Mouse (Mus musculus) thymus, adult 18-20 months (tissue): Measurements from ENCODE around the gene Calml4.
"Not testable (repeated sequence)": the region's sequence is repeated elsewhere in the genome, so short reads cannot be mapped to it uniquely, and the experiment has no call there.

Source experiments
- DNase-seq, 2 experiments: peaks; one replicate each; pipeline ENCODE4 v3.0.0; 2022; ENCODE audit warnings: mixed read lengths in 2 of 2

Calml4 gene

DNA sequence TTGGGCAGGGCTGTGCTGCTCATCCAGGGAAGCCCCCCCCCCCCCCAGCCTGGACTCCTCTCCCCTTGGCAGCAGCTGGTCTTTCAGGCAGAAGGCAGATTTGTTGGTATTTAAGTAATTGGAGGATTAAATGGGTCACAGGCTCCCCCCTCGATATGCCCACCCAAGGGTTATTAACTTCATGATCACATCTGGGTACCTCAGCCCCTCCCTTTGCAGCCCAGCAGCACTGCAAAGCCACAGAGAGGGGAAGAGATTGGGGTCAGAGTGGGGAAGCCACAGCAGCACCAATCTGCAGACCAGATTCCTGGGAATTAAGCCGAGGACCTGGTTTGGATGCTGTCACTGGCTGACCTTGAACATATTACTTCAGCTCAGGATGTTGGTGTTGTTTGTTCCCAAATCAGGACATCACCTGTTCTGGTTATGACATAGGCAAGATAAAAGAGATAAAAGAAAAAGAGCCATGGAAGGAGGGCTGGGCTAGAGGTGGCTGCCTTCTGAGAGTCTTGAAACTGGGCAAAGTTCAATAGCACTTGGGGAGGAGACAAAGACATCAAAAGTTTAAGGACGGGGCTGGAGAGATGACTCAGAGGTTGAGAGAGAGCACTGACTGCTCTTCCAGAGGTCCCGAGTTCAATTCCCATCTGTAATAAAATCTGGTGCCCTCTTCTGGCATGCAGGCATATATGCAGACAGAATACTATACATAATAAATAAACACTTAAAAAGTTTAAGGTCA lies 22.0 kb upstream of the Calml4 start:
- DNase-seq: no peak

DNA sequence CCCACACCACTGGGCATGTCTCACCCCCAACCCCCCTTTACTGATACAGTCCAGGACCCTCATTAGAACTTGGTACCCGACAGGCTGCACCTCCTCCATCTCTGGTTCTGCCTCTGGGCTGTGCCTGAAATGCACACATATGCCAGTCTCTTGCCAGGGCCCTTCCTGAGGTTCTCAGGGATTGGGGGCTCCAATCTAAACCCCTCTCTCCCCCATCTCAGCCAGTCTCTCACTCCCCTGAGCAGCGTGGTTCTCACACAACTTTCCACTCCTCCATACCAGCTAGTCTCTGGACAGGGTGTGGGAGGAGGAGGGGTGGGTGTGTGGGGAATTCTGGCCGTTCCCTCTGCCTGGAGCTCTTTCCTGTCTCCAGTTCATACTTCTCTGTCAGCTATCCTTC lies 20.3 kb upstream of the Calml4 start:
- no peak for DNase-seq

DNA sequence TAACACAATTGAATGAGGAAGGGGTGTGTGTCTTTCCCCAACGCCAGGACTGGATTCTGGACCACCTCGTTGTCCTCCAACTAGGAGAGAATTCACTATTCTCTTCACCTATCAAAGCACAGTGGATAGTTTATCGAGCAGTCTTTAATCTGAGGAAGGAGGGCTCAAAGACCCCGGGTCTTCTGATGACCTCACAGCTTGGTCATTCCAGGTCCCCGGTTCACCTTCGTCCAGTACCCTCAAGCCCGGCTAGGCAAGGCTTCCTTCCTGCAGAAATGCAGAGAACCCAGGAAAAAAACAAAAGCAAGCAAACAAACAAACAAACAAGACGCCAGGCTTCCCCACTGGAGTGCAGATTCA lies 19.8 kb upstream of the Calml4 start:
- no peak for DNase-seq

DNA sequence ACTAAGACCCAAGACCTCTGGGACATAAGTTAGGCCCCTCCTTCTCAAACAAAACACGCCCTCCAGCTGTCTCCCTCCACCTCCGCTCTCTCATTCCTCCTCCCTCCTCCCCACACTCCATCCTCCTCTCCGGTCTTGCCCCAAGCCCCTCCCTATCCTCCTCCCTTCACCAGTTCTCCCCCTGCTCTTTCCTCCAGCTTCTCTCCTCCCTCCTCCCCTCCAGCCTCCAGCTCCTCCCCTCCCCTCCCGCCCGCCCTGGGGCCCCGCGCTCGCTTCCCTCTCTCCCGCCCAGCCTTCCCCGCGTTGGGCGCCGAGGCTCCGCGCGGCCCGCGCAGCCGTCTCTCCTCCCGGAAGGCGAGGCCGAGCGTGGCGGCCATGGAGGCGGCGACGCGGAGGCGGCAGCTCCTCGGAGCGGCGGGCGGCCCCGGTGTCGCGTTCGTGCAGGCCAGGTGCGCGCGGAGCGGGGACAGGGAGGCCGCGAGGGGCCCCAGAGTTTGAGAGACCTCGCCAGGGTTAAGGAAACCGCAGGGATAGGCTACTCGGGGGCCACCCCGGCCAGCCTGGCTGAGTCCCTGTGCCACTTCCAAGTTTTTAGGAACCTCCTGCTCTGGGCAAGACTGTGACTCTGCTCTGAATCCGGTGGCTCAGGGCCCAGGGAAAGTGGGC lies 19.2 kb upstream of the Calml4 start, which contains the start of gene Cln6:
TSS of gene Cln6 (plus strand) at position 280 of the 666 bp plus-strand sequence.
- DNase-seq: peak; percentile 71 to 84

GRCm38 (mm10) chr9:62839172-62839770 lies 18.6 kb upstream of the Calml4 start:
- DNase-seq: no peak

GRCm38 (mm10) chr9:62843356-62844024 lies 14.4 kb upstream of the Calml4 start:
- DNase-seq: no peak

- DNase-seq: no peak
These were observed 13.4 kb upstream of the Calml4 start for GRCm38 (mm10) chr9:62844461-62844860.

GRCm38 (mm10) chr9:62847694-62848093 lies 10.2 kb upstream of the Calml4 start:
- peak; percentile 50 to 66 for DNase-seq

GRCm38 (mm10) chr9:62848641-62849040 lies 9.2 kb upstream of the Calml4 start:
- DNase-seq: no peak

DNA sequence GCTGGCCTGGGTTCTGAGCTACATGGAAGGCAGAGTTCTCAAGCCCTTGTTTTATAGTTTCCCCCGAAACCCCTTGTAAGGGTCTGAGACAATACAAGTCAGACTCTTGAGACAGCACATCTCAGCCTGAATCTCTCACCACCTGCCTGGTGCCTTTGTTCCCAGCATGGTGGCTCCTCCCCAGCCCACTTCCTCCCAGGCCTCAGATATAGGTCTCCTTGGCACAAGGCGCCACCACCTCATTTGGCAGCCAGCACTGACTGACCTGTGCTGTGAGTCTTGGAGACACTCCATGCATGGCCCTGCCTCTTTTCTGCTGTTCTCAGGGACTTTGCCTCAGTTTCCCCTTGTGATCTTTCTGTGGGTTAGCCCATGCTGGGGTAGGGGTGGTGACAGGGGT lies 6.3 kb upstream of the Calml4 start:
- peak; percentile 54 to 74 for DNase-seq

DNA sequence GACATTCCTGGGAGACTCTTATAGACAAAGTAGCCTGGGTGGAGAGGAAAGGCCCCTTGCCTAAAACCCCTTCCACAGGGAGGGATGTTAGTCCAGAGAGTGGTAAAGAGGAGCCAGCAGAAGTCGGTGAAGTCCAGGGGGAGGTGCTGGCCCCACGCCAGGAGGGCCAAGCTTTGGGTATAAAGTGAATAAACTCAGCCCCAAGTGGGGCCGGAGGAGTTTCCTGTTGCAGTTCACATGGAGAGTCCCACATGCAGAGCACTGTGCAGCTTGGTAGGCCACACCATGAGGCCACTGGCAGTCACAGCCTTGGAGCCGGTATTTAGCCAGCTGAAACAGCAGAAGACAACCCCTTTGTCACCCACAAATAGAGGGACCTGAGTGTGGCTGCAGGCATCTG lies 3.4 kb upstream of the Calml4 start:
- DNase-seq: no peak

DNA sequence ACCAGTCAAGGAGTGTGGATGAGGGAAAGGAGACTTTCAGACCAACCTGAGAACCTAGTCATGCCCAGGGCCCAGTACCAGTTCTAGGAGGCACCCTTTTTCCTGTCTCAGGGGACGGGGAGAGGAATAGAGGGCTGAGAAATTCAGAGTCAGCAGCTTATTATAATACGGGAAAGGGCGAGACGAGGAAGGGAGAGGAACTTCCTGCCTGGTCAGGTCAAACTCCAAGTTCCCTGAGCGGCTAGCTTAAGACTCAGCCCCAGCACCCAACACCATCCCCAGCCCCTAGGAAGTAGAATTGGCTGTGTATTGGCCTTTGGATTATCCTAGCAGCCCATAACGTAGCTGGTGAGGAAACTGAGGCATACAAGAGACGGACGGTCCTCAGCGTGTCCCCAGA lies 664 bp upstream of the Calml4 start:
- no peak for DNase-seq

- DNase-seq: no peak
These were observed 563 bp downstream of the Calml4 start for GRCm38 (mm10) chr9:62858266-62859019.

DNA sequence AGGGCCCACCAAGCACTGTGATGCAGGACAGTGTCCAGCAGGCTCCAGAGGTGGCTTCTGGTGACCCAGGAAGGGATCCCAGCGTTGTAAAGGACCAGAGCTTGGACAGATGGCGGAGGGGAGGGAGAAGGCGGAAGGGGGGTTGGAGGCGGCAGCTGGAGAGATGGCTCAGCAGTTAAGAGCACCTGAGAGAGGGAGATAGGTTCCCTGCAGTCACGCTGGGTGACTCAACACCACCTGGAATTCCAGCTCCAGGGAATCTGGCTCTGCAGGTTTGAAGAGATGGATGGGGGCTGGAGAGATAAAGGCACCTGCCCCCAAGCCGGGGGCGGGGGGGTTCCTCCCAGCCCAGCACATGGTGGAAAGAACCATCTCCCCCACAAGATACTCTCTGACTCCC lies 2.2 kb downstream of the Calml4 start:
- DNase-seq: not testable (repeated sequence)

GRCm38 (mm10) chr9:62860866-62861265 lies 3.0 kb downstream of the Calml4 start:
- DNase-seq: no peak

DNA sequence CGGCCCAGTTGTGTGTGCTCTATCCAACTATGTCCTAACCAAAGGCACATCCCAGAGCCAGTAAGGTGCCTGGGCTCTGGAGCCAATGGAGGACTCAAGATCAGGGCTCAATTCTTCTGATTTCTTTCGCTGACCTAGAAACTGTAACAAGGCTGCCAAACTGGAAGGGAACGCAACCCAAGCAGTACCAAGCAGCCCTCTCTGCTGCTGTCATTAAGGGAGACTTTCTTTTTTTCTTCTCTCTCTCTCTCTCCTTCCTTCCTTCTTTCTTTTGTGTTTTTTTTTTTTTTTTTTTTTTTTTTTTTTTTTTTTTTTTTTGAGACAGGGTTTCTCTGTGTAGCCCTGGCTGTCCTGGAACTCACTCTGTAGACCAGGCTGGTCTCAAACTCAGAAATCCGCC lies 11.4 kb downstream of the Calml4 start:
- DNase-seq: not testable (repeated sequence)

DNA sequence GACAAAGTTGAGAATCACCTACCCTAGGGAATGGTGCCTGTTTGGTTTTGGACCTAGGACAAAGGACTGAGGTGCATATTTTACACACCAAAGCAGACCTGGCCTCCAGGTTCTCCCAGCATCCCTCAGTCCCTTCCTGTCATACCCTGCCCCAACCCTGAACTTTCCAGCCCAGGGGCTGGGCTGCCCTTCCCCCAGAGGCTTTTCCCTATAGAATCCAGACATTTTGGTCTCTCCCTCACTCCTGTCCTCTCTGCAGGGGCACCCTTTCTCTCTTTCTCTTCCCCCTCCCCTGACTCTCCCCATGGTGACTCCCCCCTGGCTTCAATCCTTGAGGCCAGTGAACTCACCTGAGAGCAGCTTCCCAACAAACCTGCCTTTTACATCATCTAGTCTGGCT lies 12.8 kb downstream of the Calml4 start:
- no peak for DNase-seq

DNA sequence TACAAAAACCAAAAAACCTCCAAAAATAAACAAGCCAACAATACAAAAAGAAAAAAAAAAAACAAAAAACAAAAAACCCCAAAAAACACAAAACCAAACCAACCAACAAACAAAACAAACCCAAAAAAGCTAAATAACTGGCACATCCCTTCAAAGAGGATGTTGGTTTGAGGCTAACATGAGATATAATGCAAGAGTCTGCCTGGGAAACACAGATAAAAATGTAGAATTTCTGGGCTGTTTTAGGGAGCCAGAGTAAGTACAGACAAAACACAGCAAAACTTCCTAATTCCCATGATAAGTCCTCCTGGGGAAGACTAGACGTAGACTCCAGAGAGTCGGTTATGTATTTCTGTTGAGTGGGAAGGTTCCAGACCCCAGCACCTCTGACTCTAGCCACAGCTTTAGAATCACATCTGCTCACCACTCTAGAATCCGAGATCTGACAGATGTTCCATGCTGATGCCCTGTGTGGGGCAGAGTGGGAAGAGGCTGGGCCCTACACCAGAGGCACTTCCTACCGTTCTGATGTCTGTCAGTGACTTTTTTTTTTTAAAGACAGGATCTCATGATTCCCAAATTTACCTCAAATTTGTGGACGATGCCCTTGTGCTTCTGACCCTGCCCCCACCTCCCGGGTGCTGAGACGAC lies 19.2 kb downstream of the Calml4 start:
- no peak for DNase-seq

DNA sequence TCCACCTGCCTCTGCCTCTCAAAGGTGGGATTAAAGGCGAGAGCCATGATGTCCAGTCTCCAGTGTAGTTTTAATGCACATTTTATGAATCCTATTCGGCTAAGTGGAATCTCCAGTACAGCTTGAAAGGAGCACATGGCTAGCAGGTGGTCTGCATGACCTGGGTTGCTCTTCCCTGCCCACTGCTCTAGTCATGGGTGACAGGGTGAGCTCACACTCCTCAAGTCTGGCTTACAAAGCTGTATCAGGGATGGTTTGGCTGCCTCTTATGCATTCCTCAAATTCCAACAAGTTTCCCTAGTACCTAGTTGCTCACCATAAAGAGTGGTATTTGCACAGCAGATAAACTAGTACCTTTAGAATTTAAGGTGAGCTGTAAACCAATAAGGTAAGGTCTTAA lies 19.9 kb downstream of the Calml4 start:
- DNase-seq: no peak

DNA sequence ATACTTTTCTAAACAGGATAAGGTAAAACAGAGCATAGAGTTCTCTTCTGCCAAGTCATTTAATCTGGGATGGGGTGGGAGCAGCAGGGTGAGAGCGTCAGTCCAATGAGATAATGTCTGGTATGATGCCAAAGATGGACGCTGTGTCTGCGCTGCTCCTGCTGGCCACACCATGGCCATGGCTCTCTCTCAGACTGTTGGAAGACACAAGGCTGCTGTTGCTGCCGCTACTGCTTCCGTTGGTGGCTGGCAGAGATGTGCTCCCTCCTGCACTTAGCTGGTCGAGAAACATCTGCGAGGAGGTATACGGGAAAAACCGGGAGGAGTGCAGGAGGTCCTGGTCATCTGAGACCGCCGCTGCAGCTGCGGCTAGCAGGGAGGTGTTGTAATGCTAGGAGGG lies 24.0 kb downstream of the Calml4 start:
- no peak for DNase-seq

DNA sequence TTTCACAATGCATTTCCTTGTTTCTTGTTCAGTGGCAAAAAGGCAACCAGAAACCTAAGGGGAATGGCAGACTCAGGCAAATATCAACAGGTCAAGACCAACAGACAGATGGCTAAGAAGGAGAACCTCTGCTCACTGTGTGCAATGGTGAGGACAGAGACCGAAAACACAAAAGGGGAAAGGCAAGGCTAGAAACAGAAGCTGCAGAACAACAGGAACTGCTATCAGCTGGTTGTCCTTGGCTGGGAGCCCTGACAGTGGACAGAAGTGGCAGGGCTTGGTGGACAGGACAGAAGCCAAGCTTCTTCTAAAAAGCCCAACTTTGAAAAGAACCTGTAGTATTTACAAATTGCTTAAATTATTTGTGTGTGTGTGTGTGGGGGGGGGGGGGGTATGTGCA lies 36.6 kb downstream of the Calml4 start:
- no peak for DNase-seq

- no peak for DNase-seq
These were observed 43.9 kb downstream of the Calml4 start for GRCm38 (mm10) chr9:62901736-62902135.
